Mouse (Mus musculus) liver, embryonic 11.5 days (tissue): Measurements from ENCODE around the gene Ikzf5. TPM values are rescaled to one million over a fixed set of nuclear protein-coding genes. Genes with fewer than 3 reads are reported as not detected.
"Not testable (repeated sequence)": the region's sequence is repeated elsewhere in the genome, so short reads cannot be mapped to it uniquely, and the experiment has no call there.

Source experiments
- ATAC-seq: fragments of 200-750 bp; cut with Nextera tagmentation; replicated peaks from 2 replicates; pipeline ENCODE4 v1.8.0; 2017; ENCODE audit warnings: moderate number of reproducible peaks, mild to moderate bottlenecking, moderate TSS enrichment, moderate library complexity; ENCODE audit not compliant: low FRiP score
- DNase-seq: peaks from one replicate; pipeline ENCODE4 v3.0.0-alpha.2; 2017; ENCODE audit warnings: low spot score
- H3K27ac ChIP-seq: fragments of 300-500 bp; sonication (generic); 2 replicates; pipeline ENCODE4 v1.5.1; 2014; ENCODE audit warnings: mild to moderate bottlenecking, low read depth, low read length, control low read depth
- H3K27me3 ChIP-seq: fragments of 300-500 bp; sonication (generic); replicated peaks from 2 replicates; pipeline ENCODE4 v1.6.1; 2014; ENCODE audit warnings: low read length, mixed read lengths; ENCODE audit not compliant: control insufficient read depth, insufficient read depth
- H3K36me3 ChIP-seq: fragments of 300-500 bp; sonication (generic); 2 replicates; pipeline ENCODE4 v1.6.1; 2014; ENCODE audit warnings: mild to moderate bottlenecking, low read length, moderate library complexity, mixed read lengths; ENCODE audit not compliant: control insufficient read depth, insufficient read depth
- H3K4me1 ChIP-seq: fragments of 300-500 bp; sonication (generic); replicated peaks from 2 replicates; pipeline ENCODE4 v1.6.1; 2014; ENCODE audit warnings: low read length, mixed read lengths; ENCODE audit not compliant: control insufficient read depth, insufficient read depth
- H3K4me2 ChIP-seq: fragments of 300-500 bp; sonication (generic); 2 replicates; pipeline ENCODE4 v1.6.1; 2014; ENCODE audit warnings: mild to moderate bottlenecking, control low read depth, moderate library complexity
- H3K4me3 ChIP-seq: fragments of 300-500 bp; sonication (generic); 2 replicates; pipeline ENCODE4 v1.5.1; 2014; ENCODE audit warnings: low read depth, low read length, control low read depth
- H3K9ac ChIP-seq: fragments of 300-500 bp; sonication (generic); 2 replicates; pipeline ENCODE4 v1.6.1; 2014; ENCODE audit warnings: low read depth, low read length, control low read depth
- H3K9me3 ChIP-seq: fragments of 300-500 bp; sonication (generic); 2 replicates; pipeline ENCODE4 v1.6.1; 2016; ENCODE audit warnings: low read length, inconsistent platforms, mixed read lengths; ENCODE audit not compliant: control insufficient read depth
- WGBS: fragments of 180-500 bp; shearing (Covaris S2); extraction: QIAGEN DNeasy Blood & Tissue Kit; methylation state at CpG from one replicate; pipeline ENCODE4 v1.1.7; 2014; 5-methylcytosine and 5-hydroxymethylcytosine counted together
- polyA plus RNA-seq: library from polyadenylated mRNA; unstranded; fragments of >200 nt; fragmentation: Nextera tagmentation; extraction: Ambion mirVana; gene quantifications from 2 replicates; pipeline ENCODE4 v1.2.1, GENCODE M21; 2014

The Ikzf5 gene
- polyA plus RNA-seq: 20.6 and 21.1 TPM in 2 replicates

- H3K4me1 ChIP-seq: peaks cover 17% of the 10 kb centered on the region
- peak; percentile 98 for ATAC-seq
- H3K27me3 ChIP-seq: no peaks in the 10 kb centered on the region
- DNase-seq: peak; percentile 98
- H3K9ac ChIP-seq: peak within 1 kb of the TSS; percentile 97
- H3K4me2 ChIP-seq: peak within 1 kb of the TSS; percentile 74
- H3K27ac ChIP-seq: 0 out of 2 replicates have a peak within 1 kb of the TSS, but pooled peaks have one; percentile 13
- WGBS: under 1% methylated on average over 41 of the region's 42 CpGs
- H3K9me3 ChIP-seq: no peaks in the 10 kb centered on the region
- H3K36me3 ChIP-seq: no peaks in the 10 kb centered on the region
- peak within 1 kb of the TSS; percentile 93 for H3K4me3 ChIP-seq
These were observed at the start of gene Ikzf5, which contains the start of gene Acadsb for GRCm38 (mm10) chr7:131410416-131411058. TSS of gene Ikzf5 (minus strand) at chr7:131410521. TSS of gene Acadsb (plus strand) at chr7:131410601.

GRCm38 (mm10) chr7:131456714-131457113, 46.4 kb upstream of the Ikzf5 start:
- ATAC-seq: no peak
- DNase-seq: no peak
- Histone ChIP-seq H3K9ac (no peak overlapping the region), H3K9me3 (no peaks in the 10 kb centered on the region), H3K36me3 (no peaks in the 10 kb centered on the region), H3K4me2 (no peak overlapping the region), H3K4me1 (no peaks in the 10 kb centered on the region), H3K27ac (no peak overlapping the region), H3K27me3 (no peaks in the 10 kb centered on the region), H3K4me3 (no peak overlapping the region)
- WGBS: 77% methylated on average over 5 of the region's 5 CpGs

- H3K4me3 ChIP-seq: no peak overlapping the region
- H3K36me3 ChIP-seq: no peaks in the 10 kb centered on the region
- H3K27ac ChIP-seq: no peak overlapping the region
- no peaks in the 10 kb centered on the region for H3K27me3 ChIP-seq
- 49% methylated on average over 3 of the region's 3 CpGs for WGBS
- H3K4me1 ChIP-seq: no peaks in the 10 kb centered on the region
- H3K9ac ChIP-seq: no peak overlapping the region
- no peaks in the 10 kb centered on the region for H3K9me3 ChIP-seq
- ATAC-seq: no peak
- no peak overlapping the region for H3K4me2 ChIP-seq
- no peak for DNase-seq
These were observed 26.7 kb upstream of the Ikzf5 start for GRCm38 (mm10) chr7:131437051-131437450.

GRCm38 (mm10) chr7:131434276-131434675, 24.0 kb upstream of the Ikzf5 start:
- H3K4me1 ChIP-seq: no peaks in the 10 kb centered on the region

GRCm38 (mm10) chr7:131432244-131432643, 21.9 kb upstream of the Ikzf5 start:
- Histone ChIP-seq H3K4me1 (no peaks in the 10 kb centered on the region), H3K4me2 (no peak overlapping the region), H3K27me3 (no peaks in the 10 kb centered on the region), H3K36me3 (peaks cover 3% of the 10 kb centered on the region; the same call in 1 of the 2 replicates), H3K27ac (no peak overlapping the region), H3K9ac (no peak overlapping the region), H3K9me3 (no peaks in the 10 kb centered on the region), H3K4me3 (no peak overlapping the region)
- ATAC-seq: no peak
- no peak for DNase-seq
- WGBS: 34% methylated on average over 1 of the region's 1 CpGs

More at GRCm38 (mm10) chr7:131434276-131434675, 24.0 kb upstream of the Ikzf5 start:
- no peak for ATAC-seq
- Histone ChIP-seq H3K27me3 (no peaks in the 10 kb centered on the region), H3K4me3 (no peak overlapping the region), H3K27ac (no peak overlapping the region), H3K9me3 (no peaks in the 10 kb centered on the region), H3K9ac (no peak overlapping the region), H3K4me2 (no peak overlapping the region), H3K36me3 (peaks cover 3% of the 10 kb centered on the region; the same call in 1 of the 2 replicates)
- DNase-seq: no peak
- WGBS: 76% methylated on average over 1 of the region's 1 CpGs

GRCm38 (mm10) chr7:131427331-131427730, 17.0 kb upstream of the Ikzf5 start:
- Histone ChIP-seq H3K36me3 (peaks cover 3% of the 10 kb centered on the region; the same call in 1 of the 2 replicates), H3K27me3 (no peaks in the 10 kb centered on the region)

GRCm38 (mm10) chr7:131424912-131425311, 14.6 kb upstream of the Ikzf5 start:
- ATAC-seq: peak; percentile 99
- H3K27ac ChIP-seq: no peak overlapping the region
- no peak for DNase-seq
- H3K4me2 ChIP-seq: peak overlapping the region; percentile 29; the same call in 1 of the 2 replicates
- no peak overlapping the region for H3K9ac ChIP-seq
- no peaks in the 10 kb centered on the region for H3K9me3 ChIP-seq
- no peaks in the 10 kb centered on the region for H3K36me3 ChIP-seq
- WGBS: 54% methylated on average over 2 of the region's 2 CpGs
- no peaks in the 10 kb centered on the region for H3K27me3 ChIP-seq
- 0 out of 2 replicates have a peak, but pooled peaks cover 7% of the 10 kb centered on the region for H3K4me1 ChIP-seq
- no peak overlapping the region for H3K4me3 ChIP-seq

More at GRCm38 (mm10) chr7:131427331-131427730, 17.0 kb upstream of the Ikzf5 start:
- H3K4me1 ChIP-seq: 0 out of 2 replicates have a peak, but pooled peaks cover 7% of the 10 kb centered on the region
- H3K9ac ChIP-seq: no peak overlapping the region
- ATAC-seq (no peak), DNase-seq (no peak)
- H3K9me3 ChIP-seq: no peaks in the 10 kb centered on the region
- H3K4me3 ChIP-seq: no peak overlapping the region
- no peak overlapping the region for H3K27ac ChIP-seq
- H3K4me2 ChIP-seq: no peak overlapping the region
- 83% methylated on average over 5 of the region's 5 CpGs for WGBS

- Histone ChIP-seq H3K4me3 (no peak overlapping the region), H3K4me2 (no peak overlapping the region), H3K27me3 (no peaks in the 10 kb centered on the region), H3K9me3 (no peaks in the 10 kb centered on the region), H3K27ac (no peak overlapping the region), H3K36me3 (no peaks in the 10 kb centered on the region), H3K9ac (no peak overlapping the region), H3K4me1 (no peaks in the 10 kb centered on the region)
- ATAC-seq (no peak), DNase-seq (no peak)
These were observed 7.3 kb upstream of the Ikzf5 start for GRCm38 (mm10) chr7:131417605-131418004.

- not testable (repeated sequence) for H3K36me3 ChIP-seq, H3K9me3 ChIP-seq, H3K4me2 ChIP-seq, DNase-seq, ATAC-seq, H3K9ac ChIP-seq, H3K27ac ChIP-seq, H3K4me1 ChIP-seq, H3K27me3 ChIP-seq, H3K4me3 ChIP-seq
These were observed 6.4 kb upstream of the Ikzf5 start for GRCm38 (mm10) chr7:131416742-131417141.
